Mouse (Mus musculus): ENCODE measurements around the gene Luc7l3. TPM values are rescaled to one million over a fixed set of nuclear protein-coding genes. Genes with fewer than 3 reads are reported as not detected.

Luc7l3 gene
- polyA plus RNA-seq, 1 experiment from 2014 or later, result 123 TPM

- Histone ChIP-seq H3K9ac (ENCODE audit: low read length) (peak overlapping the region; percentile 43; the same call in 1 of the 2 replicates), H3K27ac (replicated peaks; ENCODE audit: low read depth, low read length) (peak overlapping the region; percentile 21; the same call in 1 of the 2 replicates), H3K4me3 (ENCODE audit: low read depth, low read length) (no peak overlapping the region), H3K9me3 (ENCODE audit: control insufficient read depth, low read length) (no peaks in the 10 kb centered on the region), H3K36me3 (ENCODE audit: control insufficient read depth, insufficient read depth, low read length) (peaks cover 6% of the 10 kb centered on the region; the same call in 1 of the 2 replicates), H3K4me1 (ENCODE audit: control insufficient read depth, insufficient read depth, low read length) (peaks cover 38% of the 10 kb centered on the region), H3K4me2 (ENCODE audit: low read depth, severe bottlenecking) (no peak overlapping the region), H3K27me3 (ENCODE audit: control insufficient read depth, insufficient read depth, low read length) (no peaks in the 10 kb centered on the region)
- ATAC-seq (ENCODE audit: insufficient number of reproducible peaks, low FRiP score, low TSS enrichment, low read depth), result no peak
- DNase-seq (ENCODE audit: low spot score), result peak; percentile 47
- WGBS, result 30% methylated on average over 5 of the region's 5 CpGs
Observed at GRCm38 (mm10) chr11:94343955-94344358, 22.2 kb upstream of the Luc7l3 start.

GRCm38 (mm10) chr11:94342114-94342905 lies 20.5 kb upstream of the Luc7l3 start:
- Histone ChIP-seq H3K4me3 (ENCODE audit: low read depth, low read length) (no peak overlapping the region), H3K36me3 (ENCODE audit: control insufficient read depth, insufficient read depth, low read length) (peaks cover 6% of the 10 kb centered on the region; the same call in 1 of the 2 replicates), H3K27ac (replicated peaks; ENCODE audit: low read depth, low read length) (no peak overlapping the region), H3K9me3 (ENCODE audit: control insufficient read depth, low read length) (no peaks in the 10 kb centered on the region), H3K4me1 (ENCODE audit: control insufficient read depth, insufficient read depth, low read length) (peaks cover 38% of the 10 kb centered on the region), H3K27me3 (ENCODE audit: control insufficient read depth, insufficient read depth, low read length) (no peaks in the 10 kb centered on the region), H3K4me2 (ENCODE audit: low read depth, severe bottlenecking) (no peak overlapping the region), H3K9ac (ENCODE audit: low read length) (no peak overlapping the region)
- ATAC-seq (ENCODE audit: insufficient number of reproducible peaks, low FRiP score, low TSS enrichment, low read depth) (no peak), DNase-seq (ENCODE audit: low spot score) (peak; percentile 35)
- WGBS, result 9% methylated on average over 13 of the region's 13 CpGs

DNA sequence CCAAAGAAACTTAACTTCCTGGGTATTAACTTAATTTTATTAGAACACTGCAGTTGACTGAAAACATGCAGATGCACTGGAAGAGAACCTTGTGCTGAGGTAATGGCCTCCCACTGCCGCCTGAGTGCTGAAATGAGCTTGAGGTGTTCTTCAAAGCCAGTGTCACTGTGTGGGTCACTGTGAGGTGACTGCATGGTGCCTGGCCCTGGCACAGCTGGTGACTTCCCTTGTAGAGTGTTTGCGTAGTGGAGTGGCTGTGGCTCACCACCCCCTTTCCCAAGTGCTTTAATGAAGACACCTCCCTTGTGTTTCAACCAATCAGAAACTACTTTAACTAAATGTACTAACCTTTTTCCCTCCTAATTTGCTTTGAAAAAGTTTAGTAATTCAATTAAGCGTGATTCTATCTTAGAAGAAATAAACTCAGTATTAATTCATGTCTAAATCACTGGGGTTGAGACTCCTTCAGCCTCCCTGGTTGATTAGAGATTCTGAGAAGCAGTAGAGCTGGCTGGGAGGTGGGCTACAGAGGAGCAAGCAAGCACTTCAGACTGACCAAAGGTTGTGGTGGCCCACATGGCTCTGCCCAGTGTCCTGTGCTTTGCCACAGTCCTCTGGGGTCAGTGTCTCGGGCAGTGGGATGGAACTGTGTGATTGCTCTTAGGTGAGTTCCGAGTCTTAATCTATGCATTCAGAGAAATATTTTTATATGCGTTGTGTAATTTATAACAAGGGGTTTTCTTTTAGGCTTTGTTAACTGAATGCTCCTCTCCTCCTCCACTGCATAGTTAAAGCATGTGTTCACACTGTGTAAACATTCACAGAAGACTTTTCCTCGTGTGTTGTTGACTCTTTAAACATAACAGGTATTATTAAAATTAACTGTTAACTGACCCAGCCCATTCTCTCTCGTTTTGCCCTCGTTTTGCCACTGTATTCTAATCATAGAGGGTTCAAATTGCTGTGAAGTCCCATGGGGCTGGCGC lies 19.5 kb upstream of the Luc7l3 start:
- no peak overlapping the region for H3K27ac ChIP-seq (replicated peaks; ENCODE audit: low read depth, low read length)
- peaks cover 35% of the 10 kb centered on the region for H3K4me1 ChIP-seq (ENCODE audit: control insufficient read depth, insufficient read depth, low read length)
- WGBS, result 58% methylated on average over 10 of the region's 10 CpGs

DNA sequence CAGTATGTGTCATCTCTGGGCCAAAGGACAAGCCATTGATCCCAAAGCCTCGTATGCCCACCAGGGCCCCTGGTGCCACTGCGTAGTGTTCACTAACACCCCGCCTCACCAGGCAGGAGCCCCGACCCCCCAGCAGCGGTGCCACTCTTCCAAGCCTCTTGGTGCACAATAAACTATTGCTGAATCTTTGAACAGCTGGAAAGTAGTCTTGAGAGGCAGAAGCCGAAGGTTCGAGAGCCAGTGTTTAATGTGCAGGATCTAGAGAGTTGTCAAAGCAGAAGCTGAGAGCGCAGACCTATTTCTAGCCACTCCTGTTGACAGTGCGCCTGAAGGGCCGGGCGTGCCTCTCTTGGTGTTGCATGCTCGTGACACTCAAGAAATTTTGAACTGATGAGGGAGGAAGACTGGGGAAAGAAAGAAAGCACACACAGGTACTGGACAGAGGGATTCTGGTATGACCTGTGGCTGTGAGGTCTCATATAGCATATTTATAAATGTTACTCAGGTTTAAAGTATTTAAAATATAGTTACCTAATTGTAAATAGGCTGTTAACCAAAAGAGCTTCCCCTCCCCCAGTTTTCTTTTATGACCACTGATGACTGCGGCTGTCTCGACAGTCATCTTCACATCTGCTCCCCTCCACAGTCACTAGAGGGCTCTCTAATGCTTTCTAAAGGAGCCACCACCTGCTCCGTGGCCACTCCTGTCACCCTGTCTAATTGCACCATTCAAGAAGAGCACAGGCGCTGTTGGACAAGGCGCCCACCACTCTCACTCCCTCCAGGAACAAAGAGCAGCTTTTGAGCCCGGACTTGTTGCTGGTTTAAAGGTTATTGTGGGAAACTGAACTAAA lies 18.2 kb upstream of the Luc7l3 start:
- no peaks in the 10 kb centered on the region for H3K27me3 ChIP-seq (ENCODE audit: control insufficient read depth, insufficient read depth, low read length)

More for the DNA sequence above, 19.5 kb upstream of the Luc7l3 start:
- peak; percentile 34 for DNase-seq (ENCODE audit: low spot score)
- Histone ChIP-seq H3K36me3 (ENCODE audit: control insufficient read depth, insufficient read depth, low read length) (peaks cover 6% of the 10 kb centered on the region; the same call in 1 of the 2 replicates), H3K9me3 (ENCODE audit: control insufficient read depth, low read length) (no peaks in the 10 kb centered on the region), H3K4me3 (ENCODE audit: low read depth, low read length) (no peak overlapping the region), H3K27me3 (ENCODE audit: control insufficient read depth, insufficient read depth, low read length) (no peaks in the 10 kb centered on the region), H3K4me2 (ENCODE audit: low read depth, severe bottlenecking) (no peak overlapping the region), H3K9ac (ENCODE audit: low read length) (no peak overlapping the region)
- ATAC-seq (ENCODE audit: insufficient number of reproducible peaks, low FRiP score, low TSS enrichment, low read depth), result no peak

DNA sequence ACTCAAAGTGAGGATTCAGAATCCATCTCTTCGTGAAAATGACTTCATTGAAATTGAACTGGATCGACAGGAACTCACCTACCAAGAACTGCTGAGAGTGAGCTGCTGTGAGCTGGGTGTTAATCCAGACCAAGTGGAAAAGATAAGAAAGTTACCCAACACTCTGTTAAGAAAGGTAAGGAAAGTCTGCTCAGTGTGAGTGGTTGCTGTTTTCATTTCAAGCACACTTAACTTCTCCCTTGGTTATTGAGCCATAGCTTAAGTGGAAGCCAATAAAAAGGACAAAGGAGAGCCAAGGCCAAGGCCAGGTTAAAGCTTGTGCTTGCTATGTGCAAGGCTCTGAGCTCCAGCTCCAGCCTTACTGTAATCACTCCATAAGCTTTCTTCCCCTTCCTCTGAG lies 16.6 kb upstream of the Luc7l3 start:
- ATAC-seq (ENCODE audit: insufficient number of reproducible peaks, low FRiP score, low TSS enrichment, low read depth) (no peak), DNase-seq (ENCODE audit: low spot score) (no peak)
- Histone ChIP-seq H3K9ac (ENCODE audit: low read length) (no peak overlapping the region), H3K27ac (replicated peaks; ENCODE audit: low read depth, low read length) (no peak overlapping the region), H3K4me2 (ENCODE audit: low read depth, severe bottlenecking) (no peak overlapping the region), H3K4me1 (ENCODE audit: control insufficient read depth, insufficient read depth, low read length) (peaks cover 27% of the 10 kb centered on the region), H3K9me3 (ENCODE audit: control insufficient read depth, low read length) (no peaks in the 10 kb centered on the region), H3K4me3 (ENCODE audit: low read depth, low read length) (no peak overlapping the region), H3K36me3 (ENCODE audit: control insufficient read depth, insufficient read depth, low read length) (peaks cover 12% of the 10 kb centered on the region), H3K27me3 (ENCODE audit: control insufficient read depth, insufficient read depth, low read length) (no peaks in the 10 kb centered on the region)
- WGBS, result 85% methylated on average over 2 of the region's 2 CpGs

More for the DNA sequence above, 18.2 kb upstream of the Luc7l3 start:
- 58% methylated on average over 18 of the region's 18 CpGs for WGBS
- ATAC-seq (ENCODE audit: insufficient number of reproducible peaks, low FRiP score, low TSS enrichment, low read depth) (no peak), DNase-seq (ENCODE audit: low spot score) (peak; percentile 66)
- Histone ChIP-seq H3K9ac (ENCODE audit: low read length) (no peak overlapping the region), H3K9me3 (ENCODE audit: control insufficient read depth, low read length) (no peaks in the 10 kb centered on the region), H3K27ac (replicated peaks; ENCODE audit: low read depth, low read length) (no peak overlapping the region), H3K36me3 (ENCODE audit: control insufficient read depth, insufficient read depth, low read length) (peaks cover 8% of the 10 kb centered on the region; the same call in 1 of the 2 replicates), H3K4me1 (ENCODE audit: control insufficient read depth, insufficient read depth, low read length) (peaks cover 35% of the 10 kb centered on the region), H3K4me2 (ENCODE audit: low read depth, severe bottlenecking) (no peak overlapping the region), H3K4me3 (ENCODE audit: low read depth, low read length) (no peak overlapping the region)

DNA sequence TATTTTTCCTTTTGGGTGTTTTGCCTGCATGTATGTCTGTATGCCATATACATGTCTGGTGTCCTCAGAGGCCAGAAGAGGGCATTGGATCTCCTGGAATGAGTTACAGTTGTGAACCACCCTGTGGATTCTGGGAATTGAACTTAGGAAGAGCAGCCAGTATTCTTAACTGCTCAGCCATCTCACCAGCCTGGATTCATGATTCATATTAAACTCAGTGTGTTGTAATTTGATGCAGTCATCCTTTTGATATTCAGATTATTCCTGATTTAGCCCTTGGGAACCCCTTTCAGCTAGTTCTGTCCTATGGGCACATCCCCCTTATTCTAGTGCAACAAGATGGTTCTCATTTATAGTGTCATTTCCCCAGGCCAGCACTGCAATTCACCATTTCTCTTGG lies 14.8 kb upstream of the Luc7l3 start:
- DNase-seq (ENCODE audit: low spot score), result no peak
- H3K9me3 ChIP-seq (ENCODE audit: control insufficient read depth, low read length), result no peaks in the 10 kb centered on the region
- ATAC-seq (ENCODE audit: insufficient number of reproducible peaks, low FRiP score, low TSS enrichment, low read depth), result no peak

GRCm38 (mm10) chr11:94334386-94334968 lies 12.7 kb upstream of the Luc7l3 start:
- ATAC-seq (ENCODE audit: insufficient number of reproducible peaks, low FRiP score, low TSS enrichment, low read depth) (no peak), DNase-seq (ENCODE audit: low spot score) (no peak)
- no peak overlapping the region for H3K4me3 ChIP-seq (ENCODE audit: low read depth, low read length)
- H3K27ac ChIP-seq (replicated peaks; ENCODE audit: low read depth, low read length), result no peak overlapping the region
- H3K4me1 ChIP-seq (ENCODE audit: control insufficient read depth, insufficient read depth, low read length), result no peaks in the 10 kb centered on the region; the same call in 1 of the 2 replicates
- peaks cover 8% of the 10 kb centered on the region for H3K36me3 ChIP-seq (ENCODE audit: control insufficient read depth, insufficient read depth, low read length)
- no peaks in the 10 kb centered on the region for H3K9me3 ChIP-seq (ENCODE audit: control insufficient read depth, low read length)
- H3K4me2 ChIP-seq (ENCODE audit: low read depth, severe bottlenecking), result no peak overlapping the region
- no peak overlapping the region for H3K9ac ChIP-seq (ENCODE audit: low read length)
- no peaks in the 10 kb centered on the region for H3K27me3 ChIP-seq (ENCODE audit: control insufficient read depth, insufficient read depth, low read length)
- WGBS, result 94% methylated on average over 8 of the region's 8 CpGs

More for the DNA sequence above, 14.8 kb upstream of the Luc7l3 start:
- no peak overlapping the region for H3K9ac ChIP-seq (ENCODE audit: low read length)
- H3K4me1 ChIP-seq (ENCODE audit: control insufficient read depth, insufficient read depth, low read length), result peaks cover 12% of the 10 kb centered on the region; the same call in 1 of the 2 replicates
- no peaks in the 10 kb centered on the region for H3K27me3 ChIP-seq (ENCODE audit: control insufficient read depth, insufficient read depth, low read length)
- peaks cover 12% of the 10 kb centered on the region for H3K36me3 ChIP-seq (ENCODE audit: control insufficient read depth, insufficient read depth, low read length)
- no peak overlapping the region for H3K27ac ChIP-seq (replicated peaks; ENCODE audit: low read depth, low read length)
- H3K4me3 ChIP-seq (ENCODE audit: low read depth, low read length), result no peak overlapping the region
- no peak overlapping the region for H3K4me2 ChIP-seq (ENCODE audit: low read depth, severe bottlenecking)
